8 mouse cellular contexts compared by ENCODE assay signal in the genomic region with DNA sequence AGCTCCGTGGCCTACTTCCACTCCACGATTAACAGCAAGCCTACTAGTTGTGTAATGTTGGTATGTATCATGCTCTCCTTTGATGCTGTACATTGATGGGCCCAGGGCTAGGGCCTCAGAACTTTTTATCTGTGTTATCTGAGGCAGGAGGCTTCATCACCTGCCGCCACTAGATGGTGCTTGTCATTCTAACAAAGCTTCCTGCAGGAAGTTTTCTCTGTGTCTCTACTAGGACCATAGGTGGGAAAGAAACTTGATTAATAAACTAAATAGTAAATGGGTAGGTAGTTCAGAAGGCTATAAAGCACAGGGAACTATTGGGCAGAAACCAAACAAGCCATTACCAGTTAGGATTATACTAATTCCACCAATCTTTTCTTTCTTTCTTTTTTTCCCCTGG. TPM values are rescaled to one million over a fixed set of nuclear protein-coding genes. Genes with fewer than 3 reads are reported as not detected.
A peak's percentile ranks its signal among the peaks of the same experiment; 100 is the strongest.
DNase-seq lines count a peak whose midpoint lies in the region; ATAC-seq and TF ChIP-seq lines count a peak whose summit lies in the region.

No protein-coding gene starts in this region.

- no peak overlapping the region for H3K27ac ChIP-seq in intestine, embryonic 14.5 days (ENCODE audit: low read depth)
- no peak overlapping the region for H3K27ac ChIP-seq in intestine, embryonic 15.5 days
- no peak overlapping the region for H3K27ac ChIP-seq in liver, embryonic 14.5 days
- no peak overlapping the region for H3K27ac ChIP-seq in thymus, adult 2 months (ENCODE audit: control insufficient read depth, insufficient read depth, low read length)

- DNase-seq in intestine, embryonic 14.5 days (ENCODE audit: low spot score): peak; percentile 57
- peak; percentile 80 for DNase-seq in brain, embryonic 14.5 days (ENCODE audit: low read depth)
- DNase-seq in gastrocnemius, postnatal 14 days: peak; percentile 15
- no peak for DNase-seq in liver, embryonic 14.5 days (ENCODE audit: low read depth in 3 of 3, low spot score in 3 of 3)
- peak; percentile 15 for DNase-seq in skeletal muscle tissue, adult 2 months (ENCODE audit: low read depth, low spot score)
- DNase-seq in thymus, adult 2 months: no peak

- no peak overlapping the region for H3K4me2 ChIP-seq in intestine, embryonic 14.5 days (ENCODE audit: low read length)
- no peak overlapping the region for H3K4me2 ChIP-seq in intestine, embryonic 15.5 days (replicated peaks)
- H3K4me2 ChIP-seq in liver, embryonic 14.5 days (ENCODE audit: low read depth): no peak overlapping the region

- no peaks in the 10 kb centered on the region for H3K9me3 ChIP-seq in intestine, embryonic 14.5 days (ENCODE audit: control insufficient read depth, low read length)
- H3K9me3 ChIP-seq in intestine, embryonic 15.5 days: no peaks in the 10 kb centered on the region
- H3K9me3 ChIP-seq in E14TG2a.4 (ENCODE audit: low read length): no peaks in the 10 kb centered on the region; the same call in 1 of the 2 replicates
- no peaks in the 10 kb centered on the region for H3K9me3 ChIP-seq in liver, embryonic 14.5 days (ENCODE audit: control insufficient read depth, low read length)

- no peaks in the 10 kb centered on the region for H3K36me3 ChIP-seq in intestine, embryonic 14.5 days (ENCODE audit: control insufficient read depth, insufficient read depth, low read length)
- no peaks in the 10 kb centered on the region for H3K36me3 ChIP-seq in intestine, embryonic 15.5 days
- no peaks in the 10 kb centered on the region for H3K36me3 ChIP-seq in E14TG2a.4 (ENCODE audit: insufficient read depth, low read length)
- H3K36me3 ChIP-seq in liver, embryonic 14.5 days (replicated peaks; ENCODE audit: control insufficient read depth, insufficient read depth, low read depth): no peaks in the 10 kb centered on the region
- H3K36me3 ChIP-seq in thymus, adult 2 months (ENCODE audit: control insufficient read depth, insufficient read depth, low read length): no peaks in the 10 kb centered on the region

- H3K27me3 ChIP-seq in intestine, embryonic 14.5 days (replicated peaks; ENCODE audit: control insufficient read depth, insufficient read depth, low read length): no peaks in the 10 kb centered on the region; the same call in 1 of the 2 replicates
- no peaks in the 10 kb centered on the region for H3K27me3 ChIP-seq in intestine, embryonic 15.5 days (replicated peaks)
- H3K27me3 ChIP-seq in E14TG2a.4 (ENCODE audit: insufficient read depth, low read length): peaks cover 45% of the 10 kb centered on the region
- peaks cover 39% of the 10 kb centered on the region for H3K27me3 ChIP-seq in liver, embryonic 14.5 days (ENCODE audit: control insufficient read depth, insufficient read depth, low read length)
- peaks cover 4% of the 10 kb centered on the region; the same call in 1 of the 2 replicates for H3K27me3 ChIP-seq in thymus, adult 2 months (ENCODE audit: control insufficient read depth, insufficient read depth, low read length)

- no peak for TF ChIP-seq POLR2A in brain, embryonic 14.5 days (IDR thresholded peaks at IDR 0.05; ENCODE audit: borderline replicate concordance, extremely low read depth, insufficient read depth, insufficient read length, poor library complexity, severe bottlenecking)
- TF ChIP-seq POLR2A in thymus, adult 2 months (IDR thresholded peaks at IDR 0.05; ENCODE audit: control insufficient read depth, extremely low read depth, insufficient read depth, low read length, poor library complexity): no peak

- no peak for TF ChIP-seq EP300 in liver, embryonic 14.5 days (IDR thresholded peaks at IDR 0.05; ENCODE audit: low read depth)

- whole genome bisulfite sequencing in intestine, embryonic 14.5 days: 22% methylated on average over 3 of the region's 3 CpGs
- 17% methylated on average over 3 of the region's 3 CpGs for WGBS in intestine, embryonic 15.5 days
- 15% methylated on average over 3 of the region's 3 CpGs for WGBS in liver, embryonic 14.5 days (ENCODE audit: insufficient replicate concordance)
- 34% methylated on average over 3 of the region's 3 CpGs for WGBS in thymus, adult 2 months

- ATAC-seq in intestine, embryonic 14.5 days (replicated peaks; ENCODE audit: low FRiP score, low TSS enrichment, low read depth): no peak
- ATAC-seq in intestine, embryonic 15.5 days: no peak
- ATAC-seq in liver, embryonic 14.5 days (ENCODE audit: insufficient read depth): no peak

- TF ChIP-seq CTCF in E14TG2a.4 (conservative IDR thresholded peaks at IDR 0.05; ENCODE audit: low read length): peak; percentile 55
- TF ChIP-seq CTCF in brain, embryonic 14.5 days (IDR thresholded peaks at IDR 0.05; ENCODE audit: borderline replicate concordance, extremely low read depth, insufficient read depth, insufficient read length): peak; percentile 68; the same call in 1 of the 2 replicates
- TF ChIP-seq CTCF in liver, embryonic 14.5 days (IDR thresholded peaks at IDR 0.05; ENCODE audit: low read depth): peak; percentile 33
- no peak for TF ChIP-seq CTCF in thymus, adult 2 months (IDR thresholded peaks at IDR 0.05; ENCODE audit: borderline replicate concordance, control insufficient read depth, extremely low read depth, insufficient read depth, low read length, poor library complexity)

- intact Hi-C loops in gastrocnemius, postnatal 14 days (cut with DNase I; ENCODE audit: low total_unique reads): loop anchor here (10.0 kb wide), 1 partner anchor 501 kb away; no protein-coding TSS in a partner anchor

- no peak overlapping the region for H3K9ac ChIP-seq in intestine, embryonic 14.5 days (ENCODE audit: low read length)
- H3K9ac ChIP-seq in intestine, embryonic 15.5 days: no peak overlapping the region
- H3K9ac ChIP-seq in liver, embryonic 14.5 days (replicated peaks): no peak overlapping the region

- H3K4me3 ChIP-seq in intestine, embryonic 14.5 days (ENCODE audit: low read depth, low read length): no peak overlapping the region
- H3K4me3 ChIP-seq in intestine, embryonic 15.5 days (replicated peaks): no peak overlapping the region
- no peak overlapping the region for H3K4me3 ChIP-seq in E14TG2a.4 (replicated peaks; ENCODE audit: low read length)
- no peak overlapping the region for H3K4me3 ChIP-seq in liver, embryonic 14.5 days (ENCODE audit: insufficient read depth in 1 of 2, low read depth in 2 of 2, low read length in 2 of 2)
- H3K4me3 ChIP-seq in thymus, adult 2 months (ENCODE audit: control insufficient read depth, insufficient read depth, low read length): no peak overlapping the region

- H3K4me1 ChIP-seq in intestine, embryonic 14.5 days (replicated peaks; ENCODE audit: control insufficient read depth, insufficient read depth, low read length): peaks cover 2% of the 10 kb centered on the region; the same call in 1 of the 2 replicates
- H3K4me1 ChIP-seq in intestine, embryonic 15.5 days (replicated peaks): peaks cover 11% of the 10 kb centered on the region; the same call in 1 of the 2 replicates
- peaks cover 11% of the 10 kb centered on the region for H3K4me1 ChIP-seq in E14TG2a.4 (replicated peaks; ENCODE audit: low read depth, low read length)
- H3K4me1 ChIP-seq in liver, embryonic 14.5 days (replicated peaks; ENCODE audit: control insufficient read depth in 2 of 2, insufficient read depth in 2 of 2, low read length in 1 of 2): no peaks in the 10 kb centered on the region
- H3K4me1 ChIP-seq in thymus, adult 2 months (replicated peaks; ENCODE audit: control insufficient read depth, insufficient read depth, low read length): peaks cover 8% of the 10 kb centered on the region; the same call in 1 of the 2 replicates

RNA-seq across cellular contexts. Expression of a gene that starts 2.5 kb away (rescaled TPM):
- polyA plus RNA-seq in intestine, embryonic 14.5 days (2014; fragmentation: Nextera tagmentation; extraction: Ambion mirVana): 4.0 and 5.9 TPM in 2 replicates
- 4.6 and 4.7 TPM in 2 replicates for polyA plus RNA-seq in intestine, embryonic 15.5 days (2015; fragmentation: Nextera tagmentation; extraction: Ambion mirVana)
- 2.5 and 6.3 TPM in 2 replicates for polyA plus RNA-seq in brain, embryonic 14.5 days (2012; rRNA removed)
- total RNA-seq in gastrocnemius, postnatal 14 days (2021): 1 to 10 TPM; 4.7 to 6.0 TPM
- 0.44 and 0.57 TPM in 2 replicates for polyA plus RNA-seq in liver, embryonic 14.5 days (2012; rRNA removed)
- 0.50 and 0.61 TPM in 2 replicates for polyA plus RNA-seq in liver, embryonic 14.5 days (2014; fragmentation: Nextera tagmentation; extraction: Ambion mirVana)
- polyA plus RNA-seq in thymus, adult 2 months (2012; rRNA removed): 2.0 and 3.2 TPM in 2 replicates

Comparison
In these comparisons a context has a peak if more than half of its experiments do, and no peak if none do; other contexts are left out.
1. DNase-seq: peak in intestine, embryonic 14.5 days (single experiment), brain, embryonic 14.5 days (single experiment), gastrocnemius, postnatal 14 days (single experiment) and skeletal muscle tissue, adult 2 months (single experiment); none in liver, embryonic 14.5 days (0 of 3) and thymus, adult 2 months (single experiment).